Comparison of ENCODE assay signal across 13 mouse cellular contexts in genomic region chr15:6871621-6872359, GRCm38 (mm10). TPM values are rescaled to one million over a fixed set of nuclear protein-coding genes. Genes with fewer than 3 reads are reported as not detected.
A peak's percentile ranks its signal among the peaks of the same experiment; 100 is the strongest.
DNase-seq lines count a peak whose midpoint lies in the region; ATAC-seq lines count a peak whose summit lies in the region.
"Had no signal": no experiment of that assay in that cellular context is flagged by ENCODE, and none has a peak within 500 bp of the region (broad histone marks: within the 10 kb centered on the region; RNA-seq: fewer than 3 reads in every experiment).

No protein-coding gene starts in this region.

- intact Hi-C loops in heart, postnatal 10 days (cut with DNase I): no loop called here

- peak; percentile 35 to 43 for DNase-seq in heart, adult 9 months (ENCODE audit: low spot score in 2 of 2)
- DNase-seq in heart, postnatal 10 days: no peak
- DNase-seq in lung, adult 18-20 months: peak; percentile 8 to 26
- no peak for DNase-seq in lung, postnatal 14 days
- peak; percentile 30 for DNase-seq in adipocyte (ENCODE audit: low spot score)
- peak; percentile 14 for DNase-seq in lung, postnatal 10 days
- no peak for DNase-seq in cerebellum, adult 8-10 months
- DNase-seq: adrenal gland, adult 8-10 months; cerebellum, postnatal 25 days had no signal

- ATAC-seq in granulocyte monocyte progenitor cell, adult 5-6 weeks (replicated peaks; ENCODE audit: poor library complexity, severe bottlenecking): no peak
- ATAC-seq: hindbrain, postnatal 0 days; liver, embryonic 12.5 days had no signal

RNA-seq across cellular contexts. Expression of gene Osmr, which starts 3.0 kb away (rescaled TPM):
- 10 to 100 TPM; 10.0 to 10.1 TPM for total RNA-seq in heart, postnatal 10 days (2021)
- not detected in 2 replicates for total RNA-seq in granulocyte monocyte progenitor cell, adult 5-6 weeks (2014; fragmentation: Nextera tagmentation)
- total RNA-seq in granulocyte monocyte progenitor cell, adult 5-6 weeks (2017): not detected in 2 replicates
- total RNA-seq: megakaryocyte-erythroid progenitor cell, adult 5-6 weeks had no signal

Comparison
In these comparisons a context has a peak if more than half of its experiments do, and no peak if none do; other contexts are left out.
1. DNase-seq: peak in heart, adult 9 months (2 of 2), lung, adult 18-20 months (2 of 2), adipocyte (single experiment) and lung, postnatal 10 days (single experiment); none in heart, postnatal 10 days (0 of 2), lung, postnatal 14 days (single experiment) and cerebellum, adult 8-10 months (single experiment).
2. RNA of gene Osmr, which starts 3.0 kb away (total RNA-seq): 10.0 to 10.1 TPM in heart, postnatal 10 days; not detected in granulocyte monocyte progenitor cell, adult 5-6 weeks; every median in the first group is over 10 times any median in the second.